ENCODE assay signal across 37 mouse cellular contexts in genomic region chr5:65513506-65513905, GRCm38 (mm10). TPM values are rescaled to one million over a fixed set of nuclear protein-coding genes. Genes with fewer than 3 reads are reported as not detected.
DNase-seq lines count a peak whose midpoint lies in the region; ATAC-seq and TF ChIP-seq lines count a peak whose summit lies in the region.
"Had no signal": no experiment of that assay in that cellular context is flagged by ENCODE, and none has a peak within 500 bp of the region (broad histone marks: within the 10 kb centered on the region; RNA-seq: fewer than 3 reads in every experiment).

No protein-coding gene starts in this region.

- no peak overlapping the region for H3K9ac ChIP-seq in lung, postnatal 0 days (replicated peaks; ENCODE audit: low read depth)
- no peak overlapping the region for H3K9ac ChIP-seq in limb, embryonic 15.5 days
- H3K9ac ChIP-seq: embryonic facial prominence, embryonic 13.5 days; heart, embryonic 15.5 days; limb, embryonic 13.5 days; liver, embryonic 13.5 days had no signal

- no peak overlapping the region for H3K4me3 ChIP-seq in lung, postnatal 0 days (ENCODE audit: low read depth, low read length)
- no peak overlapping the region for H3K4me3 ChIP-seq in limb, embryonic 15.5 days
- H3K4me3 ChIP-seq: embryonic facial prominence, embryonic 13.5 days; erythroblast, embryonic 14.5 days; heart, embryonic 10.5 days; heart, embryonic 15.5 days; left cerebral cortex, adult 2 months; limb, embryonic 13.5 days; liver, embryonic 13.5 days had no signal

- H3K4me1 ChIP-seq in lung, postnatal 0 days (ENCODE audit: insufficient read depth, low read depth, low read length): no peaks in the 10 kb centered on the region
- 0 out of 2 replicates have a peak, but pooled peaks cover 7% of the 10 kb centered on the region for H3K4me1 ChIP-seq in limb, embryonic 15.5 days
- H3K4me1 ChIP-seq: heart, embryonic 10.5 days; heart, embryonic 15.5 days; liver, embryonic 13.5 days had no signal

- no peak for TF ChIP-seq EP300 in lung, postnatal 0 days (IDR thresholded peaks at IDR 0.05)

- H3K36me3 ChIP-seq in lung, postnatal 0 days (ENCODE audit: insufficient read depth, low read length): no peaks in the 10 kb centered on the region
- H3K36me3 ChIP-seq in limb, embryonic 15.5 days: no peaks in the 10 kb centered on the region
- H3K36me3 ChIP-seq: embryonic facial prominence, embryonic 13.5 days; heart, embryonic 10.5 days; heart, embryonic 15.5 days; limb, embryonic 13.5 days; liver, embryonic 13.5 days had no signal

- peak; percentile 30 for DNase-seq in gastrocnemius, adult 18-20 months (ENCODE audit: low spot score)
- DNase-seq in gastrocnemius, postnatal 25 days: no peak
- peak; percentile 31 for DNase-seq in lung, postnatal 0 days (ENCODE audit: low spot score)
- DNase-seq in lung, postnatal 10 days: no peak
- no peak for DNase-seq in urinary bladder, adult 2 months (ENCODE audit: low spot score)
- DNase-seq in right cerebral cortex, postnatal 25 days: no peak
- DNase-seq: adrenal gland, adult 8-10 months; cerebellum, adult 11-12 months; cerebellum, adult 9-11 months; embryo, embryonic 11 days; kidney, adult 2 months; kidney, postnatal 10 days; layer of hippocampus, adult 9-11 months; liver, embryonic 13.5 days; lung, adult 18-20 months; lung, postnatal 14 days; midbrain, embryonic 14.5 days; right cerebral cortex, postnatal 4 days; thymus, adult 2 months; thymus, postnatal 36 days had no signal

- TF ChIP-seq CTCF in lung, postnatal 0 days (IDR thresholded peaks at IDR 0.05): no peak

- no peaks in the 10 kb centered on the region for H3K9me3 ChIP-seq in lung, postnatal 0 days (ENCODE audit: low read length)
- no peaks in the 10 kb centered on the region for H3K9me3 ChIP-seq in limb, embryonic 15.5 days
- H3K9me3 ChIP-seq: embryonic facial prominence, embryonic 13.5 days; heart, embryonic 10.5 days; heart, embryonic 15.5 days; limb, embryonic 13.5 days; liver, embryonic 13.5 days had no signal

- 50% methylated on average over 3 of the region's 3 CpGs for WGBS in lung, postnatal 0 days
- 55% methylated on average over 3 of the region's 3 CpGs for WGBS in limb, embryonic 15.5 days

- no peak overlapping the region for H3K4me2 ChIP-seq in lung, postnatal 0 days (replicated peaks; ENCODE audit: low read depth, low read length)
- no peak overlapping the region for H3K4me2 ChIP-seq in limb, embryonic 15.5 days
- H3K4me2 ChIP-seq: embryonic facial prominence, embryonic 13.5 days; heart, embryonic 15.5 days; limb, embryonic 13.5 days; liver, embryonic 13.5 days had no signal

- H3K27me3 ChIP-seq in lung, postnatal 0 days (replicated peaks; ENCODE audit: insufficient read depth, low read length): no peaks in the 10 kb centered on the region
- H3K27me3 ChIP-seq in limb, embryonic 15.5 days: no peaks in the 10 kb centered on the region
- H3K27me3 ChIP-seq: embryonic facial prominence, embryonic 13.5 days; heart, embryonic 15.5 days; limb, embryonic 13.5 days; liver, embryonic 13.5 days had no signal

- ATAC-seq in lung, postnatal 0 days: no peak
- ATAC-seq in limb, embryonic 15.5 days (ENCODE audit: insufficient number of reproducible peaks, low FRiP score, low TSS enrichment, low read depth): no peak
- ATAC-seq: CD4-positive, CD25-positive, alpha-beta regulatory T cell, adult 4 months; forebrain, embryonic 16.5 days; hindbrain, embryonic 16.5 days had no signal

- no peak overlapping the region for H3K27ac ChIP-seq in lung, postnatal 0 days (ENCODE audit: low read length)
- peak overlapping the region; percentile 23; the same call in 1 of the 2 replicates for H3K27ac ChIP-seq in limb, embryonic 15.5 days
- H3K27ac ChIP-seq: embryonic facial prominence, embryonic 13.5 days; heart, embryonic 10.5 days; heart, embryonic 15.5 days; left cerebral cortex, adult 2 months; limb, embryonic 13.5 days; liver, embryonic 13.5 days had no signal

RNA-seq across cellular contexts. Expression of gene Gm43552, which starts 20.9 kb away (rescaled TPM):
- total RNA-seq in gastrocnemius, adult 18-20 months (2021): not detected
- total RNA-seq in gastrocnemius, postnatal 25 days (2021): 1 to 10 TPM in 1 of 2 experiments, not detected in 1; 2.6 TPM
- not detected in 2 replicates for polyA plus RNA-seq in lung, postnatal 0 days (2015; fragmentation: Nextera tagmentation; extraction: Ambion mirVana)
- polyA plus RNA-seq in limb, embryonic 15.5 days (2015; fragmentation: Nextera tagmentation; extraction: Ambion mirVana): not detected in 2 replicates
- 0.34 TPM in 1 of 2 replicates, not detected in the other for polyA plus RNA-seq in urinary bladder, adult 2 months (2012; rRNA removed)
- total RNA-seq: heart, postnatal 25 days; left cerebral cortex, adult 2 months; left cerebral cortex, postnatal 25 days; monocyte, adult 5-6 weeks had no signal
- polyA plus RNA-seq: CD4-positive, CD25-positive, alpha-beta regulatory T cell, adult 4 months; embryonic facial prominence, embryonic 13.5 days; erythroblast, embryonic 14.5 days; forebrain, embryonic 11.5 days; forebrain, embryonic 16.5 days; gonadal fat pad, adult 2 months; heart, embryonic 10.5 days; hindbrain, embryonic 11.5 days; hindbrain, embryonic 16.5 days; kidney, adult 2 months; limb, embryonic 13.5 days; neural tube, embryonic 14.5 days; thymus, adult 2 months had no signal

RNA-seq across cellular contexts. Expression of gene Smim14, which starts 23.5 kb away (rescaled TPM):
- 10 to 100 TPM; 29.6 to 39.0 TPM for total RNA-seq in gastrocnemius, adult 18-20 months (2021)
- total RNA-seq in gastrocnemius, postnatal 25 days (2021): 10 to 100 TPM; 33.5 to 34.6 TPM
- 249 and 251 TPM in 2 replicates for polyA plus RNA-seq in lung, postnatal 0 days (2015; fragmentation: Nextera tagmentation; extraction: Ambion mirVana)
- polyA plus RNA-seq in limb, embryonic 15.5 days (2015; fragmentation: Nextera tagmentation; extraction: Ambion mirVana): 150 and 154 TPM in 2 replicates
- polyA plus RNA-seq in urinary bladder, adult 2 months (2012; rRNA removed): 259 and 310 TPM in 2 replicates

RNA-seq across cellular contexts. Expression of gene Ube2k, which starts 23.5 kb away (rescaled TPM):
- 10 to 100 TPM; 61.4 to 72.0 TPM for total RNA-seq in gastrocnemius, adult 18-20 months (2021)
- 10 to 100 TPM; 59.0 to 60.3 TPM for total RNA-seq in gastrocnemius, postnatal 25 days (2021)
- 99.8 and 102 TPM in 2 replicates for polyA plus RNA-seq in lung, postnatal 0 days (2015; fragmentation: Nextera tagmentation; extraction: Ambion mirVana)
- 169 and 171 TPM in 2 replicates for polyA plus RNA-seq in limb, embryonic 15.5 days (2015; fragmentation: Nextera tagmentation; extraction: Ambion mirVana)
- polyA plus RNA-seq in urinary bladder, adult 2 months (2012; rRNA removed): 72.3 and 74.4 TPM in 2 replicates

Comparison
In these comparisons a context has a peak if more than half of its experiments do, and no peak if none do; other contexts are left out.
1. DNase-seq: peak in gastrocnemius, adult 18-20 months (single experiment) and lung, postnatal 0 days (single experiment); none in gastrocnemius, postnatal 25 days (single experiment), lung, postnatal 10 days (single experiment), urinary bladder, adult 2 months (single experiment) and right cerebral cortex, postnatal 25 days (single experiment).